Mouse (Mus musculus): ENCODE data around the gene Ing2. TPM values are rescaled to one million over a fixed set of nuclear protein-coding genes. Genes with fewer than 3 reads are reported as not detected.

The Ing2 gene
- polyA plus RNA-seq, 1 experiment from 2014 or later: 9.5 TPM

- Histone ChIP-seq H3K9me3 (replicated peaks; ENCODE audit: control insufficient read depth, low read length) (no peaks in the 10 kb centered on the region), H3K4me2 (ENCODE audit: low read depth, low read length) (no peak overlapping the region), H3K27me3 (ENCODE audit: control insufficient read depth, insufficient read depth, low read length) (no peaks in the 10 kb centered on the region), H3K4me1 (ENCODE audit: control insufficient read depth, insufficient read depth, low read length) (0 out of 2 replicates have a peak, but pooled peaks cover 6% of the 10 kb centered on the region), H3K27ac (ENCODE audit: low read length) (no peak overlapping the region), H3K36me3 (ENCODE audit: control insufficient read depth, insufficient read depth, low read length) (no peaks in the 10 kb centered on the region), H3K4me3 (replicated peaks; ENCODE audit: low read length) (no peak overlapping the region), H3K9ac (ENCODE audit: low read length) (no peak overlapping the region)
- no peak for ATAC-seq (ENCODE audit: insufficient read depth, low FRiP score)
- WGBS: 82% methylated on average over 4 of the region's 4 CpGs
Observed at GRCm38 (mm10) chr8:47680306-47680705, 5.0 kb upstream of the Ing2 start.

- Histone ChIP-seq H3K4me2 (ENCODE audit: low read depth, low read length) (no peak overlapping the region), H3K27me3 (ENCODE audit: control insufficient read depth, insufficient read depth, low read length) (no peaks in the 10 kb centered on the region), H3K4me1 (ENCODE audit: control insufficient read depth, insufficient read depth, low read length) (0 out of 2 replicates have a peak, but pooled peaks cover 6% of the 10 kb centered on the region), H3K4me3 (replicated peaks; ENCODE audit: low read length) (no peak overlapping the region), H3K9ac (ENCODE audit: low read length) (no peak overlapping the region), H3K27ac (ENCODE audit: low read length) (no peak overlapping the region), H3K36me3 (ENCODE audit: control insufficient read depth, insufficient read depth, low read length) (no peaks in the 10 kb centered on the region), H3K9me3 (replicated peaks; ENCODE audit: control insufficient read depth, low read length) (no peaks in the 10 kb centered on the region)
- no peak for ATAC-seq (ENCODE audit: insufficient read depth, low FRiP score)
- 74% methylated on average over 1 of the region's 1 CpGs for WGBS
Observed at GRCm38 (mm10) chr8:47679603-47680002, 4.2 kb upstream of the Ing2 start.

- H3K9me3 ChIP-seq (replicated peaks; ENCODE audit: control insufficient read depth, low read length): no peaks in the 10 kb centered on the region
- peak overlapping the region; percentile 98 for H3K4me3 ChIP-seq (replicated peaks; ENCODE audit: low read length)
- ATAC-seq (ENCODE audit: insufficient read depth, low FRiP score): no peak
- no peak overlapping the region for H3K9ac ChIP-seq (ENCODE audit: low read length)
- H3K27ac ChIP-seq (ENCODE audit: low read length): 0 out of 2 replicates have a peak overlapping the region, but pooled peaks have one; percentile 17
- H3K27me3 ChIP-seq (ENCODE audit: control insufficient read depth, insufficient read depth, low read length): no peaks in the 10 kb centered on the region
- H3K4me1 ChIP-seq (ENCODE audit: control insufficient read depth, insufficient read depth, low read length): peaks cover 9% of the 10 kb centered on the region; the same call in 1 of the 2 replicates
- WGBS: 52% methylated on average over 2 of the region's 2 CpGs
- H3K36me3 ChIP-seq (ENCODE audit: control insufficient read depth, insufficient read depth, low read length): no peaks in the 10 kb centered on the region
- peak overlapping the region; percentile 58 for H3K4me2 ChIP-seq (ENCODE audit: low read depth, low read length)
Observed at GRCm38 (mm10) chr8:47676631-47677030, 1.3 kb upstream of the Ing2 start.

- H3K27me3 ChIP-seq (ENCODE audit: control insufficient read depth, insufficient read depth, low read length): no peaks in the 10 kb centered on the region
- no peaks in the 10 kb centered on the region for H3K9me3 ChIP-seq (replicated peaks; ENCODE audit: control insufficient read depth, low read length)
- peak overlapping the region; percentile 98; the same call in 1 of the 2 replicates for H3K27ac ChIP-seq (ENCODE audit: low read length)
- H3K9ac ChIP-seq (ENCODE audit: low read length): peak overlapping the region; percentile 90
- 2% methylated on average over 15 of the region's 15 CpGs for WGBS
- peaks cover 9% of the 10 kb centered on the region; the same call in 1 of the 2 replicates for H3K4me1 ChIP-seq (ENCODE audit: control insufficient read depth, insufficient read depth, low read length)
- peak overlapping the region; percentile 98 for H3K4me3 ChIP-seq (replicated peaks; ENCODE audit: low read length)
- peak overlapping the region; percentile 58 for H3K4me2 ChIP-seq (ENCODE audit: low read depth, low read length)
- no peaks in the 10 kb centered on the region for H3K36me3 ChIP-seq (ENCODE audit: control insufficient read depth, insufficient read depth, low read length)
- no peak for ATAC-seq (ENCODE audit: insufficient read depth, low FRiP score)
Observed at GRCm38 (mm10) chr8:47676224-47676623, 868 bp upstream of the Ing2 start.

GRCm38 (mm10) chr8:47675786-47676185, 430 bp upstream of the Ing2 start:
- H3K27me3 ChIP-seq (ENCODE audit: control insufficient read depth, insufficient read depth, low read length): no peaks in the 10 kb centered on the region
- H3K27ac ChIP-seq (ENCODE audit: low read length): peak overlapping the region; percentile 98
- WGBS: 1% methylated on average over 20 of the region's 20 CpGs
- H3K9ac ChIP-seq (ENCODE audit: low read length): peak overlapping the region; percentile 90
- ATAC-seq (ENCODE audit: insufficient read depth, low FRiP score): no peak
- H3K4me2 ChIP-seq (ENCODE audit: low read depth, low read length): peak overlapping the region; percentile 58
- H3K36me3 ChIP-seq (ENCODE audit: control insufficient read depth, insufficient read depth, low read length): no peaks in the 10 kb centered on the region
- H3K9me3 ChIP-seq (replicated peaks; ENCODE audit: control insufficient read depth, low read length): no peaks in the 10 kb centered on the region
- peaks cover 9% of the 10 kb centered on the region; the same call in 1 of the 2 replicates for H3K4me1 ChIP-seq (ENCODE audit: control insufficient read depth, insufficient read depth, low read length)
- peak overlapping the region; percentile 98 for H3K4me3 ChIP-seq (replicated peaks; ENCODE audit: low read length)

- Histone ChIP-seq H3K4me2 (ENCODE audit: low read depth, low read length) (peak overlapping the region; percentile 69), H3K36me3 (ENCODE audit: control insufficient read depth, insufficient read depth, low read length) (no peaks in the 10 kb centered on the region), H3K9me3 (replicated peaks; ENCODE audit: control insufficient read depth, low read length) (no peaks in the 10 kb centered on the region), H3K27ac (ENCODE audit: low read length) (peak overlapping the region; percentile 90), H3K4me1 (ENCODE audit: control insufficient read depth, insufficient read depth, low read length) (peaks cover 9% of the 10 kb centered on the region; the same call in 1 of the 2 replicates), H3K4me3 (replicated peaks; ENCODE audit: low read length) (peak overlapping the region; percentile 98), H3K27me3 (ENCODE audit: control insufficient read depth, insufficient read depth, low read length) (no peaks in the 10 kb centered on the region), H3K9ac (ENCODE audit: low read length) (peak overlapping the region; percentile 93)
- WGBS: under 1% methylated on average over 47 of the region's 59 CpGs
- peak; percentile 3; the same call in 1 of the 2 replicates for ATAC-seq (ENCODE audit: insufficient read depth, low FRiP score)
Observed at GRCm38 (mm10) chr8:47674140-47674776, 1.1 kb downstream of the Ing2 start.

- Histone ChIP-seq H3K27me3 (ENCODE audit: control insufficient read depth, insufficient read depth, low read length) (no peaks in the 10 kb centered on the region), H3K4me3 (replicated peaks; ENCODE audit: low read length) (peak overlapping the region; percentile 98), H3K4me1 (ENCODE audit: control insufficient read depth, insufficient read depth, low read length) (peaks cover 9% of the 10 kb centered on the region; the same call in 1 of the 2 replicates), H3K27ac (ENCODE audit: low read length) (peak overlapping the region; percentile 90), H3K36me3 (ENCODE audit: control insufficient read depth, insufficient read depth, low read length) (no peaks in the 10 kb centered on the region), H3K9ac (ENCODE audit: low read length) (peak overlapping the region; percentile 93), H3K9me3 (replicated peaks; ENCODE audit: control insufficient read depth, low read length) (no peaks in the 10 kb centered on the region), H3K4me2 (ENCODE audit: low read depth, low read length) (peak overlapping the region; percentile 69)
- under 1% methylated on average over 50 of the region's 53 CpGs for WGBS
- ATAC-seq (ENCODE audit: insufficient read depth, low FRiP score): peak; percentile 67
Observed at GRCm38 (mm10) chr8:47673317-47674139, 1.8 kb downstream of the Ing2 start.

DNA sequence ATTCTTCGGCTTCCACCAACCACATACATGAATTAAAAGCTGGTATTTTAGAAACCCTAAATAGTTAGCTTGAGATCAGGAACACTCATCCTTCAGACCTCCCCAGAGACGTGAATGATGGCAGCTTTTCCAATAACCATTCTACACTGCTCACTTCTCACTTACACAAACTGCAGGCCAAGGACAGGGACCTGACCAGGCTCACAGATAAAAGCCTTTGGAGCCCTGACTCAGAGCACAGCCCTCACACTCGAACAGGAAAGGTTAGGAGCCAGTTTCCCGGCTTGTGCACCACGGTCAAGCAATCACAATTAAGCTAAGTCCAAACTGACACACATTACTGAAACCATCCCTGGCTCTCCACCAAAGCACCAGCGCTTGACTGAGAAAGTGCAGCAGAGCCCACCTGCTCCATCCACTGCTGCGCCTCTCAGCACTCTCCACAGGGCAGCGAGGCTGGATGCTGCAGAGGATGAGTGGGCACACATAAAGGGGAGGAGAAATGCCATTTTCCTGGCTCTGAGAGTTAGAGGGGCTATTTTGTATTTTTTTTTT, 11.0 kb downstream of the Ing2 start:
- WGBS: 86% methylated on average over 8 of the region's 8 CpGs
- H3K9ac ChIP-seq (ENCODE audit: low read length): no peak overlapping the region

More for the DNA sequence above, 11.0 kb downstream of the Ing2 start:
- Histone ChIP-seq H3K4me3 (replicated peaks; ENCODE audit: low read length) (no peak overlapping the region), H3K4me1 (ENCODE audit: control insufficient read depth, insufficient read depth, low read length) (0 out of 2 replicates have a peak, but pooled peaks cover 2% of the 10 kb centered on the region), H3K27ac (ENCODE audit: low read length) (no peak overlapping the region), H3K9me3 (replicated peaks; ENCODE audit: control insufficient read depth, low read length) (no peaks in the 10 kb centered on the region), H3K27me3 (ENCODE audit: control insufficient read depth, insufficient read depth, low read length) (no peaks in the 10 kb centered on the region), H3K36me3 (ENCODE audit: control insufficient read depth, insufficient read depth, low read length) (no peaks in the 10 kb centered on the region), H3K4me2 (ENCODE audit: low read depth, low read length) (no peak overlapping the region)
- ATAC-seq (ENCODE audit: insufficient read depth, low FRiP score): no peak
